Mouse (Mus musculus) G1E (cell line): ENCODE measurements around the gene Lhb. TPM values are rescaled to one million over a fixed set of nuclear protein-coding genes. Genes with fewer than 3 reads are reported as not detected.
A peak's percentile ranks its signal among the peaks of the same experiment; 100 is the strongest.

Experiments
- ATAC-seq: 2 replicates; pipeline ENCODE4 v1.8.0; 2016; ENCODE audit warnings: mild to moderate bottlenecking; ENCODE audit not compliant: insufficient number of reproducible peaks, poor library complexity, low FRiP score, severe bottlenecking; ENCODE audit errors: extremely low read depth
- DNase-seq: peaks from one replicate; pipeline ENCODE4 v3.0.0; 2012; ENCODE audit warnings: low spot score
- H3K27me3 ChIP-seq: 2 replicates; pipeline ENCODE4 v1.6.1; 2012; ENCODE audit warnings: mild to moderate bottlenecking, low read length, inconsistent platforms; ENCODE audit not compliant: insufficient read depth
- H3K36me3 ChIP-seq: replicated peaks from 2 replicates; pipeline ENCODE3; 2012; ENCODE audit warnings: mild to moderate bottlenecking, inconsistent platforms
- H3K4me1 ChIP-seq: 2 replicates; pipeline ENCODE4 v1.6.1; 2012; ENCODE audit warnings: low read depth, low read length, inconsistent platforms, mixed read lengths; ENCODE audit not compliant: insufficient read depth
- H3K4me3 ChIP-seq: 2 replicates; pipeline ENCODE4 v1.5.1; 2012; ENCODE audit warnings: low read depth, mild to moderate bottlenecking, inconsistent platforms, low read length, moderate library complexity, mixed read lengths
- H3K9me3 ChIP-seq: replicated peaks from 2 replicates; pipeline ENCODE4 v1.6.1; 2012; ENCODE audit warnings: inconsistent platforms
- CTCF ChIP-seq: IDR thresholded peaks from 2 replicates; pipeline ENCODE4 v1.5.1; 2012; ENCODE audit warnings: low read depth, low read length, inconsistent platforms, mixed read lengths
- GATA1 ChIP-seq: IDR thresholded peaks from 2 replicates; pipeline ENCODE4 v1.6.1; 2012; ENCODE audit warnings: borderline replicate concordance, low read length, inconsistent platforms, mixed read lengths
- GATA2 ChIP-seq: IDR thresholded peaks from 2 replicates; pipeline ENCODE4 v1.6.1; 2012; ENCODE audit warnings: low read depth, low read length, inconsistent platforms, borderline replicate concordance
- POLR2AphosphoS5 ChIP-seq: IDR thresholded peaks from 2 replicates; pipeline ENCODE4 v1.6.1; 2012; ENCODE audit warnings: low read depth, low read length, inconsistent platforms; ENCODE audit not compliant: insufficient replicate concordance
- TAL1 ChIP-seq: conservative IDR thresholded peaks from 2 replicates; pipeline ENCODE4 v1.6.1; 2012; ENCODE audit warnings: low read depth, low read length, inconsistent platforms, mixed read lengths
- polyA plus RNA-seq: library from polyadenylated mRNA; stranded (reverse); fragments of >175 nt; gene quantifications from 2 replicates; pipeline ENCODE4 v1.2.3, GENCODE M21; 2012
- total RNA-seq, 2 experiments: library from RNA; stranded (forward) in 1 of 2; stranded (reverse) in 1 of 2; fragments of 200-1000 nt in 1 of 2; fragments of >200 nt in 1 of 2; fragmentation: Nextera tagmentation in 1 of 2; gene quantifications; 2 replicates each; pipeline ENCODE4 v1.2.3; 2014 to 2017

Lhb gene
- total and polyA plus RNA-seq, 3 experiments: not detected

DNA sequence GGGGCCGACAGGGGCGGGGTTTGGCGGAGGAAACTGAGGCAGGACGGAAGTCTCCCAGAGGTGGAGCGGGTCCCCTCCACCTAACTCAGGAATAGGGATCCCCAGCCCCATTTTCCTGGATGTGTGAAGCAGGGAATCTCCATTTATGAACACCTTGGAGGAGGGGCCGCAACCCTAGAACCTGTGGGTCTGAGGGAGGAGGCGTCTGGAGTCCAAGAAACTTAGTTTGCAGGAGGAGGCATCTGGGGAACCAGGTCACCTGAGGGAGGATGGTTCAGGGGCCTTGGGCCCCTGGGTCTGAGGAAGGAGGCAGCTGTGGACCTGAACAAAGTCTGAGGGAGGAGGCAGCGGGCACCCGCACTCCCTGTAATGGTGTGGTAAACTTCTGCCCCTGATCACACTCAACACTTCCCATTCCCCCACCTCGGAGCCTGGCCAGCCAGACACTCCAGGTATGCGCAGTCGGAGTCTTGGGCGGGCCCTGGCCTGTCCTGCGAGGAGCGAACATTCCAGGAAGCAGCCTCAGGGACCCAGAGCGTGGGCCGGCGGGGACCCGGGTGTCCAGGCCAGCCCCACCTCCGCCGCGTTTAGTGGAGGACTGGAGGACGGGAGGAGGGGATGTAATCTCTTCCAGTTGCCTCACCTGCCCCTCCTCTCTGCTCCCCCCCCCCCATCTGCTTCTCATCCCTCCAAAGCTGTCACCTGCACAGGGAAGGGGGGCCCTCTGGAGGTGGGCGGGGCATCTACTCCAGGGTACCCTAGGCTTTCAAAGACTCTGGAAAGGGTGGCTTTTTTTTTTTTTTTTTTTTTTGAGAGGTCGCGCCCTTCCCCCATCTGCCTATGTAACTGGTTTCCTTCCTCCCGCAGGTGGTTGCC, 6.5 kb upstream of the Lhb start:
- Histone ChIP-seq H3K36me3 (peaks cover 2% of the 10 kb centered on the region), H3K27me3 (peaks cover 90% of the 10 kb centered on the region), H3K4me1 (peaks cover 36% of the 10 kb centered on the region), H3K9me3 (no peaks in the 10 kb centered on the region), H3K4me3 (peak overlapping the region; percentile 70)
- DNase-seq (no peak), ATAC-seq (no peak)
- no peak for TF ChIP-seq TAL1
- TF ChIP-seq GATA1: no peak
- TF ChIP-seq CTCF: no peak
- no peak for TF ChIP-seq POLR2AphosphoS5
- no peak for TF ChIP-seq GATA2

DNA sequence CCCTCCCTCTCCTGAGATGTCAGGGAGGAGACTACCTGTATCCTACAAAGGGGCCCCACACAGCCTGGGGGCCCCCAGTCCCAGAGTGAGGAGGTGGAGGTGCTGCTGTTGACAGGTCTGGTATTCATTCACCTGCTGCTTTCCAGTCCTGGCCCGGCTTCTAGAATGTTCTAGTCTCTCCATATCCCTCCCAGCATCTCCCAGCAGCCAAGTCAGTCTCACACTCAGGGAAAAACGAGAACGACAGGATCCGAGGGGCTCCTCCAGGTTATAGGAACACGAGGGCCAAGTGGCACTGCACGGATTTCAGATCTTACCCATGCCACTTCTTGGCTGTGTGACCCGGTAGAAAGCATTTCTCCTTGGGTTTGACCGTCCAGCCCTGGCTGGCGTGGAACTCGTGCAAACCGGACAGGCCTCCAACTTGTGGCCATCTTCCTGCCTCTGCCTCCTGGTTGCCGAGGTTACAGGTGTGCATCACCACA, 5.8 kb upstream of the Lhb start:
- ATAC-seq (no peak), DNase-seq (no peak)
- Histone ChIP-seq H3K27me3 (peaks cover 83% of the 10 kb centered on the region), H3K4me1 (peaks cover 40% of the 10 kb centered on the region), H3K4me3 (no peak overlapping the region; the same call in 1 of the 2 replicates), H3K36me3 (peaks cover 6% of the 10 kb centered on the region), H3K9me3 (no peaks in the 10 kb centered on the region)
- TF ChIP-seq TAL1 (no peak), GATA2 (no peak), POLR2AphosphoS5 (no peak), GATA1 (no peak), CTCF (no peak)

DNA sequence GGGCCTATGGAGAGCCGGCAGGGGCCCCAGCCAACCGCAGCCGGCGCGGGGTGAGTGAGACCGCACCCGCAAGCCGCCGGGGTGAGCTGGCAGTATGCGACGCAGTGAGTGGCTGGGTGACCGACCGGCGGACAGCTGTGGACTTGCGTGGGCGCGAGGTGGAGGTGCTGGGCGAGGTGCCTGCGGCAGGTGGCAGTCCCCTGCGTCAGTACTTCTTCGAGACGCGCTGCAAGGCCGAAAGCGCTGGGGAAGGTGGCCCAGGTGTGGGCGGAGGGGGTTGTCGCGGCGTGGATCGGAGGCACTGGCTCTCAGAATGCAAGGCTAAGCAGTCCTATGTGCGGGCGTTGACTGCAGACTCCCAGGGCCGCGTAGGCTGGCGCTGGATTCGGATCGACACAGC, 5.0 kb upstream of the Lhb start:
- no peak for TF ChIP-seq POLR2AphosphoS5
- TF ChIP-seq GATA1: no peak
- TF ChIP-seq GATA2: no peak
- TF ChIP-seq CTCF: no peak
- no peak for TF ChIP-seq TAL1
- no peak for ATAC-seq
- H3K9me3 ChIP-seq: no peaks in the 10 kb centered on the region
- peaks cover 14% of the 10 kb centered on the region for H3K36me3 ChIP-seq
- no peak for DNase-seq
- H3K4me3 ChIP-seq: peak overlapping the region; percentile 60; the same call in 1 of the 2 replicates
- peaks cover 75% of the 10 kb centered on the region for H3K27me3 ChIP-seq
- H3K4me1 ChIP-seq: peaks cover 43% of the 10 kb centered on the region

DNA sequence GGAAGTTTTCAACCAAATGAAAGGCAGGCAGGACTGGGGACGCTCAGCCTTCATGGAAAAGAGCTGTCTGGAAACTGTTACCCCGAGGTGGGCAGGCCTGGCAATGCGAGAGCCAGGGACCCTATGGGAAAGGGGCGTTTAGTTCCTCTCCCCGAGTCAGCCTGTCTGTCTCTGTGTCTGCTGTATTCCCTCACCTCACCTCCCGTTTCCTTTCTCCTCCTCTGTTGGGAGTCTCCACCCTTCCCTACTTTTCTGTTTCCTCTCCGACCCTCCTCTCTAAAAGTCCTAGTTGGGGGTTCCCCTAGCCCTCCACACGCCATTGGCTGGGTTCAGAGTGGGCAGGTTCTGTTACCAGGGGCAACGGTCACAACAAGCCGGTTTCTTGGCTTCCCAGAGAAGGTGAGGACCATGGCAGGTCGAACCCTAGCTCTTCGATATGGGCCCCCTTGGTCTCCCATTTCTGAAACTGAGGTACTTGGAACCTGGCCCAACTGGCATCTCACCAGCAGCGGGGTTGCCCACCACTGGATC, 2.6 kb upstream of the Lhb start:
- DNase-seq (no peak), ATAC-seq (no peak)
- TF ChIP-seq TAL1 (no peak), GATA1 (no peak), POLR2AphosphoS5 (no peak), GATA2 (no peak), CTCF (no peak)

DNA sequence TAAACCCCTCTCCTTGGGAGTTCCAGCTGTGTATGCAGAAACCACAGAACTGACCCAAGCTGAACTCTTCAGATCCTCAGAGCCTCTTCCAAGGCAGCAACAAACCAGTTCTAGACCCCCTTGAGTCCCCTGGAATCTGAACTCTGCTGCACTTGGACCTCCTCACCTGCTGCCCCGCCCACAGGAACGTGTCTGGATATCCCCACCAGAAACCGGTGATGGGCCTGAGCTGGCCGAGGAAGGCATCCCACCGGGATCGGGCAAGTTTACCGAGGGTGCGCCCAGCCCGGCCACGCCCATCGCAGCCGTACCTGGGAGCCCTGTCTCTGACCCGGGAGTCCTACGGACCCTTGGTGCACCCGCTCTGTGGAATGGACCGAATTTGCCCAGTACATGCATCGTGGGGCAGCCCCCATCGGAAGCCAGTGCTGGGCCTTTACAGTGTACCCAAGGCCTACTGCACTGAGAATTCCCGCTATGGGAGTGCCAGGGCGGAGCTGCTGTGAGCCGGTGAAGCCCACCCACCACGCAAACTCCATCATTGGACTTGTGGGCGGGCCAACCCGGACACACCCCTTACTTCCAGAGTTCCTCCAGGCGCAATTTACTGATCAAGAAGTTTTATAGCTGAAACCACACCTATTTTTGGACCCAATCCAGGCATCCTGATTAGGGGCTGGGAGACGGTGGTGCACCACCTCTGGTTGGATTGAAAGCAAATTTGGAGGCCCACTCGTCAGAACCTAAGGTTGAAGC, 583 bp upstream of the Lhb start:
- TF ChIP-seq GATA1 (no peak), POLR2AphosphoS5 (peak; percentile 23; the same call in 1 of the 2 replicates)
- Histone ChIP-seq H3K27me3 (peaks cover 35% of the 10 kb centered on the region), H3K4me1 (peaks cover 44% of the 10 kb centered on the region), H3K36me3 (peaks cover 58% of the 10 kb centered on the region), H3K9me3 (no peaks in the 10 kb centered on the region), H3K4me3 (no peak overlapping the region)
- ATAC-seq (no peak), DNase-seq (no peak)

More for the DNA sequence above, 2.6 kb upstream of the Lhb start:
- Histone ChIP-seq H3K27me3 (peaks cover 55% of the 10 kb centered on the region), H3K4me1 (peaks cover 47% of the 10 kb centered on the region), H3K36me3 (peaks cover 38% of the 10 kb centered on the region), H3K9me3 (no peaks in the 10 kb centered on the region), H3K4me3 (no peak overlapping the region)

DNA sequence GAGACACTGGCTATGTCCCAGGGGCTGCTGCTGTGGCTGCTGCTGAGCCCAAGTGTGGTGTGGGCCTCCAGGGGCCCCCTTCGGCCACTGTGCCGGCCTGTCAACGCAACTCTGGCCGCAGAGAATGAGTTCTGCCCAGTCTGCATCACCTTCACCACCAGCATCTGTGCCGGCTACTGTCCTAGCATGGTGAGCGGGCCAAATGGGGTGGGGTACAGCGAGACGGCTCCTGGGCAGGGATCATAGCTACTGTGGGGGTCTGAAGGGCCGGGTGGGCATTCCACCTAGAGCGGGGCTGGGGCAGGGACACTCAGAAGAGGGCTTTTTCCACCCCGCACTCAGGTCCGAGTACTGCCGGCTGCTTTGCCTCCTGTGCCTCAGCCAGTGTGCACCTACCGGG, 574 bp downstream of the Lhb start:
- ATAC-seq: no peak

More for the DNA sequence above, 574 bp downstream of the Lhb start:
- no peak for DNase-seq
- no peak for TF ChIP-seq GATA1
- no peak for TF ChIP-seq TAL1
- no peak for TF ChIP-seq POLR2AphosphoS5
- TF ChIP-seq GATA2: no peak
- no peak for TF ChIP-seq CTCF
- Histone ChIP-seq H3K36me3 (peaks cover 69% of the 10 kb centered on the region), H3K4me1 (peaks cover 36% of the 10 kb centered on the region), H3K4me3 (no peak overlapping the region), H3K9me3 (no peaks in the 10 kb centered on the region), H3K27me3 (peaks cover 23% of the 10 kb centered on the region)
